Mouse (Mus musculus) mouse trophoblast stem cell (cell line): ENCODE data around the gene Plcb1.

Source experiments
- in situ Hi-C, 2 experiments: fragments of 300-500 bp; cut with MseI, MboI; formaldehyde crosslinking; loops; 2 replicates in 1 of 2; 3 replicates in 1 of 2; pipeline ENCODE4 v1.15.1; 2025

Gene Plcb1

DNA sequence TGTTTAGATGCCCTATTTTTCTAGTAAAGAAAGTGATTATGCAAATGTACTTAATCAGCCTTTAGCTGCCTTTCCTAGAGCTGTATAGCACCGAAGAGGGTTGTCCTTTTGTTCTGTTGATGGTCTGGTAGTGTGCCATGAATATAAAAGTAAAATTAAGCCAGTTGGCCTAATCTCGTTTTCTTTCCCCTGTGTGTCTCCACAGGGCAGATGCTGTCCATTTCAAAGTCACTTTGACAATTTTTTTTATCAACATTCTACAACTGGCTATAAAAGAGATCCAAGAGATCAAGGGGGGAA lies 520.6 kb downstream of the Plcb1 start:
- in situ Hi-C loops: no loop called here

DNA sequence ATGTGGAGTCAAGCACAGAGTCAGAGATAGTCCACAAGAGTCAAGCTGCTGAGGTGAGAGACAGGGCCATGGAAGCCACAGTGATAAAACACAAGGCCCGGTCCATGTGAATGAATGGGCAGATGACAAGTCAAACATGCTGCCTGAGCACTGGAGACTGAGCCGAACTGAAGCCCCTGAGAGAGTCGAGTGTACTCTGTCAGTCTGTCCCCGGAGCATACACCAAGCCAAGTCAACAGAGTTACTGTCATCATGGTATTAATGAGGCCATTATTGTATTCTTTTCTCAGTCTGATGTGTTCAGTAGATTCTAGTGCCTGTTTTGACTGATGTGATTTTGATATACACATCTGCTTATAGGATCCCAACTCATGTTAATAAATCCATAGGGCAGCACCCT lies 521.9 kb downstream of the Plcb1 start:
- in situ Hi-C loops: no loop called here

DNA sequence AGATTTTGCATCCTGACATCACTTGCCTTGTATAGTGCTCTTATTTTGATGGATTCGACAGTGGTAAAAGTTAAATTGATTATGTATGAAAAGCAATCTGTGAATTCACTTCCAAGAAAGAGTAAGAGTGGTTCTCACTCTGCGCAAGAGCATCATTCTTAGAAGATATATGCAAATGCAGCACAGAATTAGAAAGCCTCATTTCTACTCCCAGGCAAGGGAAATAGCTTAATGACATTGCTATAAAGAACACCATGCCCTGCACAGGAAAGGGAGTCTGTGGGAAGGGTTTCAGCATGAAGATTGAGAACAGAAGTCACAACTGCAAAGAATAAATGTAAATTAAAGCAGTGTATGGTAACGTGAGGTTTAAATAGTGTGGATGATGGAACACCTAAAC lies 530.1 kb downstream of the Plcb1 start:
- in situ Hi-C loops: no loop called here

DNA sequence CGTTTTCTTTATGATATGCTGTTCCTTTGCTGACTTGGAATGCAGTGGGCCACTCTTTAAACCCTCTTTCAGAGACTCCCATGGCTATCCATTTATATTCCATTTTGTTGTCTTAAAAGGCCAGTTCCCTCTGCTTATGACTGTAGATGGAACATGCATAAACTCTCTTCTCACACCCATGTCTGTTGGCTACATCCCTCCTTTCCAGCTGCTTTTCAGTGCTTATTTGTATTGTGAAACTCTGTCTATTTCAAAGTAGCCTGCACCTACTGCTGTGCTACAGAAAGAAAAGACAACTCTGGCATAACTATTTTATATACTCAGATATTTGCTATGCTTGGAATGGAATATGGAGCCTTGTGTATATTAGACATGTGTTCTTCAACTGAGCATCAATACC lies 532.3 kb downstream of the Plcb1 start:
- in situ Hi-C loops: no loop called here

DNA sequence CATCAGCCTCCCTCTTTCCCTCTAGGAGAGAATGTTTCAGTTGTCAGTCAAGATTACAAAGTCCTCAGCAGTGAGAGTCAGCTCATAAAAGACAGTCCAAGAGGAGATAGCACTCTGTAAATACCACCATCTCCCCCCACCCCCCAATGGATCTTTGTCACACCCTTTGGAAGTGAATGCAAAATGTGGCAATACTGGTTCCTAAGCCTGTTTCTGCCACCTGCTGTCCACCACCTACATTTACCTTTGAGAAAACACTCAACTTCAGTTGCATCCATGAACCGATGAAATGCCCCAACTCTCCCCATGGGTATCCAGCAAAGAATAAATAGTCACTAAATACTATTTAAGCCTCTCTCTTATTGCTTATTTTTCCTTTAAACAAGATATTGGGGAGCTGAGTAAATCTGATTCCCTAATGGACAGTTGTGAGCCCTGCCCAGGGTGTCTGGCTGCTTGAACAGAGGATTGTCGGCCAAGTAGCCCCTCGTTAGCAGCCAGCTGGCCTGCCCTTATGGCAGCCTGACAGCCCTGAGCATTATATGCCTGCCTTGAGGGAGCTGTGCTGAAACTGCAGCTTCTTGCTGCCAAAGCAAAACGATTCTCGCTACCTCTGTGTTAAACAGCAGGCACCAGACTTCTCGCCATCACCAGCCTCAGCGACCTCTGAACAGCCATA lies 537.5 kb downstream of the Plcb1 start:
- in situ Hi-C loops: loop anchor here (5.0 to 10.0 kb wide), 3 partner anchors 319 to 639 kb away; partner anchors contain the start of gene Plcb1 (in 1 of the 2)

DNA sequence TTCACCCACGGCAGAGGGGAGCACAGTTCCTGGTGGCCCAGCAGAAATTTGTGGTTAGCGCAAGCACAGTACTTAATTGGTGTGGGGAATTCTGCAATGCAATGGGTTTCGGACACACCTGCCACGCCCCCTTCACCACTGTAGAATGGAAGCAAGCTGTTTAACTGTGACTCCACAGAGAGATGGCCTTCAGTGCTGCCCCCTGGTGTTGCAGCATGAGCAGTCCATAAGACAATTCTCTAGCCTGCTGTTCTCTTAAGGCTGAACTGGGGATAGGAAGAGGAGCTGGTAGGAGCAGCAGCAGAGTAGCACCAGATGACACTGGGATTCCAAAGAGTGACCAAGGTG lies 538.1 kb downstream of the Plcb1 start:
- in situ Hi-C loops: loop anchor here (5.0 to 10.0 kb wide), 3 partner anchors 319 to 639 kb away; partner anchors contain the start of gene Plcb1 (in 1 of the 2)

DNA sequence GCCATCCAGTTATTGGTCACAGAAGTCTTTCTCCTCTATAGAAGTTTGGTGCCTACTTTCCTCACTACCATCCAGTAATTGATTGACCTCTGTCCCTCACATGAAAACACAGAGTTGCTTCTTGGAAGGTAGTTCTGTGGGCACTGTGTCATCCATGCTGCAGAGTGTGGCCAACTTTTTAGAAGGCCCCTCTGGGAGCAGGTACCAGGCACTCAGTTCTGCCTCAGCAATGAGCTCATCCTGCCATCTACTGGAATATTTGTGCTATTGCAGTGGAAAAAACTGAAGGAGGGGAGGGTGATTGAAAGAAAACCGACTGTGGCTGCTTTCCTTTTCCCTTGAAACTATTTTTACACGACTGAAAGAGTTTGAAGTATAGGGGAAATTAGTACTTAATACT lies 542.9 kb downstream of the Plcb1 start:
- in situ Hi-C loops: loop anchor here (5.0 to 25.0 kb wide), 5 partner anchors 324 to 791 kb away; partner anchors contain the start of gene Plcb1 (in 1 of the 2)

DNA sequence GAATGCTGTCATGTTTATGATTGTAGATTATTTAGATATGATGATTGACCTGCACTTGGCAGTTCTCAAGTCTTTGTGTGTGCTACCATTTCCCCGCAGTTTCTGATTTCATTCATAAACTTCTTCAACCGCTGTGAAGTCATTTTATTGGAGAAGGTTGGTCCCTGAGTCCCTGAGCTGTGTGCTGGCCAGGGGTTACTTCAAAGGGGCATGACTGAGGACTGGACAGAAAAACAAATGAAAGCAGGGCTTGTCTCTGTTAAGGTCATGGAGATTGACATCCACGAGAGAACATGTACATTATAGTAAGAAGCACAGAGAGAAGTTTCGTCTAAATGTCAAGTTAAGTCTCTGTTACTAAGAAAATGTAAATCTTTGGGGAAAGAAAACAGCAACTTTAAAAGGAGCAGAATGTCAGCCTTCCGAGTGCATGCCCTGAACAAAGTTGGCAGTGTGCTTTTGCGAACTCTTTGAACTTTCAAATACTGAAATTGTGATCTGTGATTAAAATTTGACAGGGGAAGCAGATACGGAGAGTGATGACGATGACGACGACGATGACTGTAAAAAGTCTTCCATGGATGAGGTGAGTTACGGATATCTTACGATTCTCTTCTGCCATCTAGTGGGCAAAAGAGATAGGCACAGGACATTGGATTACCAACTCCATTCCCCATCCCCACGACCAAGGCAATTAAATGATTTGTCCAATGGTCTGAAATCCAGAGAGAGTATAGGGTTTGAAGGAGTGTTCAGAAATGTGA lies 544.1 kb downstream of the Plcb1 start:
- in situ Hi-C loops: loop anchor here (5.0 to 25.0 kb wide), 6 partner anchors 325 to 793 kb away; partner anchors contain the start of gene Plcb1 (in 1 of the 2)

DNA sequence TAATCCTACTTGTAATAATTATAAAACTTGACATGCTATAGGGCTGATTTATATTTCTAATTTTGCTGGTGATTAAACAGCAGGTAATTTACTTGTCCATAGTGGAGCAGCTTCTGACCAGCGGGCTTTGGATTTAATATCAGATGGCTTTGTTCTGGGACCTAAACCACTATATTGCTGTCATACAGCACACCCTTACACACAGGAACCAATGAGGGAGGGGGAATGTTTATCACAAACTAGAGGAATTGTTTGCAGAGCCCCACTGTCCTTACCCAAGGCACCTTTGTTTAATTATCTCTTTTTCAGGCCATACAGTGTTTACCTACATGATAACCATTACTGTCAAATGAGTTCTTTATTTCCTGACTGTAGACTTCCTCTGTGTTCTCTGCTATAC lies 546.0 kb downstream of the Plcb1 start:
- in situ Hi-C loops: loop anchor here (5.0 to 25.0 kb wide), 2 partner anchors 785 to 795 kb away; no protein-coding TSS in a partner anchor

DNA sequence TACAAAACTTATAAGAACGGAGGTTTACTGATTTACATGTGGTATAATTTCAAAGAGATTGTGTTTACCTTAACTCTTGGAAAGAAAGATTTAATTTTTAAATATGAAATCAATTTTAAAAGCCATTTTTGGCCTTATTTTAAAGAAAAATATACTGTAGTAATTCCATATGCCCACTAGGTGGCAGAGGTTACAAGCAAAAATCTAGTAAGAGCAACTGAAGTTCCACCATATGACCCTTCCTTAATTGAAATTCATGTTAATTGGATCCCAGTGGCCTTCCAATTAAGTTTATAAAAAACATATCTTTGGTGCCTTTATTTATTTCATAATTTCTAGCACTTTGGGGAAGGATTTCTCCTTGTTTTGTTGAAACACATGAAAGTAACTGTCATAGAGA lies 570.4 kb downstream of the Plcb1 start:
- in situ Hi-C loops: no loop called here

DNA sequence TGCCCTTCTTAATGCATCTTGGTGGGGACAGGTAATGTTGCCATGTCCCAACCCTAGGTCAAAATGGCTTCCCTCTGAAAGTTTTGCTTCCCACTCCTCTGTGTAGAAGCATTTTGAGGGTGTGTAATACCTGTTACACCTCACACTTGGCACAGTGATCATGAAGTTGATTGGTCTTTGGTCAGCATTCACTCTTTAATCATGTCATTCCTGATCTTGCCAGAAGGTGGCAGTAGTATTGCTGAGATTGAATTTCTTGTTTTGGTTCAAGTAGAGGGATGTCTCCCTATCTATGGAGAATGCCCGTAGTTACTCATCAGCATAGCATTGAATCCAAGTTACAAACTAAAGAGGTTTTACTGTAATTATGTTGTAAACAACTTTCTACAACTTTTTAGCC lies 575.9 kb downstream of the Plcb1 start:
- in situ Hi-C loops: no loop called here

DNA sequence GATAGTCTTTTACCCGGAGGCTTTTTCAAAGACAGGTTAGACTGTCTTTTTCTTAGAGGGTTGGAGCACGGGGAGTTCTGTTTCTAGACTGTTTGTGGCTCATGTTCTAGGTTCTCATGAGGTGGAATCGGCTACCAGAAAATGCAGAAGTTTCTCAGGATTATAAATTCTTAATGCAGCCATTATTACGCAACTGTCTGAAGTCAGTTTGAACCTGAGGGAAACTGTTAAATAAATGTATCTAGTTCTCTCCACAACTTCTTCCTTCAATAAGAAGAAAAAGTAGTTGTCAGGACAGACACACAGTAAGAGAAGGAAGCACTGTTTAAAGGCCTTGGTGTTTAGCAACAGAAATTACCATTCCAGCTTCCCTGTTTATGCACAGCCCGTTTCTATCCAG lies 577.1 kb downstream of the Plcb1 start:
- in situ Hi-C loops: no loop called here

DNA sequence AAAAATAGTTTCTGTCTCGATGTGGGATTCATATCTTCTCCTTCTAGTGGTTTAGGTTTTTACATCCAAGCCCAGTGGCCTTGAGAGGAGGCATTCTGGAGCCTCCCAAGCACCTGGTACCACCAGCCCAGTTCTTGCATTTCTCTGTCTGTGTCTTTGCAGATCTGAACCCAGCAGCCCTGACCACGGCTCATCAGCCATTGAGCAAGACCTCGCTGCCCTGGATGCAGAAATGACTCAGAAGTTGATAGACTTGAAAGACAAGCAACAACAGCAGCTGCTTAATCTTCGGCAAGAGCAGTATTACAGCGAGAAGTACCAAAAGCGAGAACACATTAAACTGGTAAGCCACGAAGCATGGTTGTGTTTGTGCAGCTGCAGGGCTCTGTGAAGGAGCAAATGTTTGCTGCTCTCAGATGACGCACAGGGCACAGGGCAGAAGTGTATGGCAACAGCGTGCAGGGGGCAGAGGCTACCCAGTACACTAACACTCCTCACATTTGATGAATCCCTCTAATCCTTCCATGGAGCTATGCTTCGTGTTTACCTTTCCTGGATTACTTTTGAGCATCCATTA lies 584.5 kb downstream of the Plcb1 start:
- in situ Hi-C loops: no loop called here

DNA sequence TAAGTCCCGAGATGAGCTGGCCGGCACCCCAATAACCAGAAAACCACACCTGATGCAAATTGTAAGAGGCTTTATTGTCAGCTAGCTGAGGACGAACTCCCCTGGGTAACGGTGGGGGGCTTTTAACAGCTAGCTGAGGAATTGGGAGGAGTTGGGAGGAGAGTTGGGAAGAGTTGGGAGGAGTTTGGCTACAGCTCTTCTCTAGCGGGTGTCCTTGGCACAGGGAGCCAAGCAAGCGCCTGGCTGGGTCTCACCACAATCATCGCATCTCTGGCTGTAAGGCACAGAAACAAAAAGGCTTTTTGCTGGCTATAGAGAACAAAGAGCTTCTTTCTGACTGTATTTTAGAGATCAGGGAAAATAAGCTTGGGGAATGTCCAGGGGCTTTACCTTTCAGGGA lies 594.9 kb downstream of the Plcb1 start:
- in situ Hi-C loops: loop anchor here in 1 of 2 experiments (25.0 kb wide), 1 partner anchor 557 kb away; no protein-coding TSS in a partner anchor

DNA sequence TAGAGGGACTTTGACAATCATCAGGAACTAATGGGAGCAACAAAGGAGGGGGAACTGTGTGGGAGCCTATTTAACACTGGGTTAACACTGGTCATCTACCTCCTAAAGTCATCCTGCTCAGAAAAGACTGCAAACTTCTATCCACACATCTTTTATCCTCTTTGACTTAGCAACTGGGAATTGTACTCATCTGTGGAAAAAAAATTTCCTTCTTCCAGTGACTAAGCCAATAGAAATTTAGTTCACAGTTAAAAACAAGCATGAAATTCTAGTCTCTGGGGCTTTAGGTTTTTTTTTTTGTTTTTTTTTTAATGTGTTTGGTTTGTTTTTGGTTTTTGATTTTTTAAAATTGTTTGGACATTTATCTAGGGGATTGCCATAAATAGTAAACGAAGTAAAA lies 595.5 kb downstream of the Plcb1 start:
- in situ Hi-C loops: loop anchor here in 1 of 2 experiments (25.0 kb wide), 1 partner anchor 556 kb away; no protein-coding TSS in a partner anchor

DNA sequence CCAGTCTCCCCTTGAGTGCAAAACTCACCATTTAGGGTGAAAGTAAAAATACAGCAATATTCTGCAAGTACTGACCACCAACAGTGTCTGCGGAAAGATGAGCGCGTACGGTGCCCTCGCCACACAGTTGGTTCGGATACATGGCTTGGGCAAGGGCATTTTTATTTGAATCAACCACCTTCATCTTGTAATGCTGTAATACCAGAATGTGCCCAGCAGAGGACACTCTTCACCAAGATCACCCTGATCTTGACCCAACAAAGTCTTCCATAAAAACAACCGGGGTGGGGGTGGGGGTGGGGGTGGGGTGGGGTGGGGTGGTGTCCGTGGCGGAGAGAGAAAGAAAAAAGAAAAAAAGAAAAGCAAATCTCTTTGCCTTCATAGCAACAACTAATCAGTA lies 602.1 kb downstream of the Plcb1 start:
- in situ Hi-C loops: loop anchor here in 1 of 2 experiments (25.0 kb wide), 1 partner anchor 549 kb away; no protein-coding TSS in a partner anchor

DNA sequence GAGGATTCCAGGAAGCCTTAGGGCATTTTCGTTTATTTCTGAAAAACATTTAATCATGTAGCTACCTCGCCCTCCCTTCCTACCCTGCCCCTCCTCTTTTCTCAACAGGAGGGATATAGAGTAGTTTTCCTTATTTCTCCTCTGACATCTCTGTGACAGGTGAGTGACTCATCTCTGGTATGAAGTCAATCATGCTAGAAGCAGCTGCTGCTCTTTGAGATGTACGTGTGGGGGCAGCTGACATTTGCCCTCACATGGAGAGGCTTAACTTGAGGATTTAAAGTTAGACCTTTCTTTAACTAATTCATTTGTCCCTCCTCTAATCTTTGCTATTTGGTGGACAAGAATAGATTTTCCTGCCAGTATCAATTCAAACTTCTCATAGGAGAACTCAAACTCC lies 608.8 kb downstream of the Plcb1 start:
- in situ Hi-C loops: loop anchor here in 1 of 2 experiments (25.0 kb wide), 1 partner anchor 543 kb away; no protein-coding TSS in a partner anchor

DNA sequence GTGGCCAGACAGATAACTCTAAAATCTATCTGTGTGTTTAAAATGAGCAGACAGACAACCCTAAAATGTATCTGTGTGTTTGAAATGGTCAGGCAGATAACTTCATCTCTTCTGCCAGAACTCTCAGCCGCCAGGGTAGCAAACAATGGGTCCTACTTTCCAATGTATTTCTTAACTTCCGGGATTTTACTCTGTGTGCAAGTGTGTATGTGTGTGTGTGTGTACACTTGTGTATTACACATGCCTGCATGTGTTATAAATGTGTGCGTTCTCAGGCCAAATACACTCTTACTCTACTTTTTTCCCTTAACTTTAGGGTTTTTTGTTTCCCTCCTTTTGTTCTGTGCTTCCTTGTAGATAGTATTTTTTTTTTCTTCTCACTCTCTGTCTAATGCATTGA lies 610.5 kb downstream of the Plcb1 start:
- in situ Hi-C loops: loop anchor here in 1 of 2 experiments (25.0 kb wide), 1 partner anchor 541 kb away; no protein-coding TSS in a partner anchor

DNA sequence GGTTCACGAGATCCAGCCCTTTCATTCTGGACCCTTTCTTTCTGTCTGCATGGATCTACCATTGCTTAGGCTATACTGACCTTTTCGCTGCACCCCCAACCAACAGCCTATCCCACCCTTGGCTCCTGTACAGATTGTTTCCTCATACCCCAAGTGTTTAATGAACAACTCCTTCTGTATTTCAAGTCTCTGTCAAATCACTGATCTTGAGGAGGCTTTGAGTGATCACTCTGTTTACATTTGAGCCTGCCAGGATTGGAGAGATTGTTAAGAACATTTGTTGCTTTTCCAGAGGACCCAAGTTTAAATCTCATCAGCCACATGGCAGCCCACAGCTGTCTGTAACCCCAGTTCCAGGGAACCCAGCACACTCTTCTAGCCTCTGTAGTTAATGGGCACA lies 612.1 kb downstream of the Plcb1 start:
- in situ Hi-C loops: loop anchor here in 1 of 2 experiments (25.0 kb wide), 1 partner anchor 539 kb away; no protein-coding TSS in a partner anchor

DNA sequence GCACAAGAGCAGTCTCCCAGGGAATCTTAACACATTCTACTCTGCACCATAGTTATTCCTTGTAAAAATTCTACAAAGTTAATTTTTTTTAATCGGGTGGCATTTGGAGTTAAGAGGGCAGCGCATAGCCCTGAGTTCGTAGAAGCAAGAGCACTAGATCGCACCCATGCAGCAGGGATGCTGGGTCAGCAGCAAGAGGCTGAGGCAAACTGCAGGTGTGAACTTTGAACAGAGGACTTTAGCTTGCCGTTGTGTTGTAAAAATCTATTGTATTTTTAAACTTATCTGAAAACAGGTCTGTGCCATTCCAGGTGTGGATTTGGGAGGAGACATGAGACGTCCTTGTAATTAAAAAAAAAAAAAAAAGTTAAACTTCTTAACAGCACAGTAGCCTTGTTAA lies 613.9 kb downstream of the Plcb1 start:
- in situ Hi-C loops: loop anchor here in 1 of 2 experiments (25.0 kb wide), 1 partner anchor 538 kb away; no protein-coding TSS in a partner anchor

DNA sequence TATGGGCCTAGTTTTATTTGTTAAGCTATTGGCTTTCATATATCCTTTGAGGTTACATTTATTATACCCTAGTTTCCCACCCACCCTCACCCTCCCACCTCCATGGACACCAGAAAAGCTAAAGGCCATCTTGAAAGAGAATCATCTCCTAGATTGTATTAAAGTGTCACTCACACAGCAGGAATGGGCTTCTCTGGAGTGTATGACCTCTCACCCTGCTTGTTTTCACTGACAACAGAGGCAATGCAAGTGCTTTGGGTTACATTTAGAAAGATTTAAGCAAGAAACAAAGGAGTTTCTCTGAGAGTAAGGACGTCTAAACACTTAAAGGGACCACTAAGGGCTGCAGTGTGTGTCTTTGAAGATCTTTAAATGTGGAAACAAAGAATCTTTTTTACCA lies 617.0 kb downstream of the Plcb1 start:
- in situ Hi-C loops: no loop called here

DNA sequence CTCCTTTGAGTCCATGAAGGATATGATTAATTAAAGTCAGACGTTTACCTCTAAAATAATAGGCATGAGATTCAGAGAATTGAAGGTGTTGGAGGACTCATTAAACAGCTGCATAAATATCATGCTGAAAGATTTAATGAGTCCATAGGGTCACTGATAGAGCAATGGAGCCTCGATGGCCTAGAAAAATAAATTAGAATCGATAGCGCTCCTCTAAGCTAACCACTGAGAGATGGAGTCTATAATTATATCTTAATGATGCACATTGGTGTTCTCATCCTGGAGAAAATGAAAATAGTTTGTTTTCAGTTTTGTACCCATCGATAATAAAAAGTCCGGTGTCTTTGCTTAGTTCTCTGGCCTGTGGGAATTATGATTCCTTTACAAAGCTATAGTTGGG lies 617.5 kb downstream of the Plcb1 start:
- in situ Hi-C loops: no loop called here
